Mouse (Mus musculus): ENCODE data around the gene Rapgef4.
A peak's percentile ranks its signal among the peaks of the same experiment; 100 is the strongest.

Gene Rapgef4

DNA sequence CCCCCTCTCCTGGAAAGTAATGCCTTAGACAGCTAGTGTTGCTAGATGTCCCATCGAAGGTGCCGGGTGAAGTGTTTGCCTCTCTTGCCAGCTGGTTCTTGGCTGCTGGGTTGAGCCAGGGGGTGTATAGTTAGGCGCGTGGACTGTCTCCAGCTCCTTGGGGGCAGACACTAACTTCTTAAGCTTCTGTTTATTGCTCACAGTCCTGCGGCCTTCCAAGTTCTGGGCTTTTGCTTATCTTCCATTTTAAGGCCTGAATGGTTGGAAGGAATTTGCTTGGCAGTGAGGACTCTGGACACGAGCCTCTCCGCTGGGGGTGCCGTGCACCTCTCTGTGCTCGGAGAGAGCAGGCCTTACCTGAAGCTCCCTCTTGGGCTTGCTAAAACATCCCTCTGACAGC is 249.5 kb downstream of the Rapgef4 start:
- DNase-seq (ENCODE audit: low read depth, low spot score) = no peak

DNA sequence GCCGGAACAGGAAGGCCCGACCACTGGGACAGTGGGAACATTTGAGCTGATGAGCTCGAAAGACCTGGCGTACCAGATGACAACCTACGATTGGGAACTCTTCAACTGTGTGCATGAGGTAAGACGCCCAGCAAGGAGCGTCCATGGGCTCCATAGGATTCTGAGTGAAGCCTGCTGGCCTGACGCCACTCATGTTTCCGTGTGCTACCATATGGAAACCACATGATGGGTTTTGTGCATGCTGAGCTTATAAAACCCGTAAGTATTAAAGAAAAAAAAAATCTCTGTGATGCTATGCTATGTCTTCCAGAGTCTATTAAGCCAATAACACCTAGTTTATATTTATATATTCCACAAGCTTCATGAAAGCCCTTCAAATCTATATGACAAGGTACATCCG is 253.0 kb downstream of the Rapgef4 start:
- DNase-seq (ENCODE audit: low read depth, low spot score) = no peak

DNA sequence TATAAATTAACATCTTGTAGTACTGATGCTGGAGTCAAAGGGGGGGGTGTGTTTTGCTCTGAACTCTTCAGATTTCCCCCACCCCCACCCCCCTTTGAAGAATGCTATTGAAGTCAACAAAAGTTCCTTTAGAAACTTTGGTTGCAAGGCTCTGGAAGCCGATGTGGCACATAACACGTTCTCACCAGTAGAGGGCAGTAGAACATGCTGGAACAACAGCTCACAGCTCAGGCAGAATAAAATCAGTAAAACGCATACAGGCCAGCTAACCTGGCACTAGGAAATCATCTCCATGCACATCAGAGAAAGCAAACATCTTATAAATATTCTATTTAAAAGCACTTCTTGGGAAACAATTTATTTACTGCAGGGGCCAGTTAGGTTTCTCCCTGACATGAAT is 253.9 kb downstream of the Rapgef4 start:
- DNase-seq (ENCODE audit: low read depth, low spot score) = peak; percentile 74

DNA sequence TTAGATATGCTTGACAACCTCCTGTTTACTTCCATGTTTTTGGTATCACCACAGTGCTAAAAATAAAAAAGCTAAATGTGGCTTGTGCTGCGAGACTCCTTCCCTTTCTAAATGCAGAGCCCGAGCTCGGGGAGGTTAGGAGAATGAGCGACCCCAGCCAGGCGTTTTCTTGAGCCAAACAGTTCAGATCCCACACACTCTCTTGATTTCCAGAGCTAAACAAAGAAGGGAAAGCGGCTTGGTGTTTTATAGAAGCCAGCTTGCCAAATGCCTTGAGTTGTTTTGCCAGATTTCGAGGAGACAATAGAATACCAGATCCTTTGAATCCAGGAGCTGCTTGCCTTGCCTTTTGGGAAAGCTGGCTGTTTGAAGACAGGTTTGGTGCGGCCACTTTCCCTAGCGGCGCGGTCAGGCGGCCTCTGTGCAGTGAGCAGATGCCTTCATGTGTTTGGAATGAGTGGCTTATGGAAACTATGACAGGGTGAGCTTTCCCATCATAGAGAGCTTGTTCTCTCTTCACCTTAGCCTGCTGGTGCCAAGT is 254.4 kb downstream of the Rapgef4 start:
- no peak for DNase-seq (ENCODE audit: low read depth, low spot score)

DNA sequence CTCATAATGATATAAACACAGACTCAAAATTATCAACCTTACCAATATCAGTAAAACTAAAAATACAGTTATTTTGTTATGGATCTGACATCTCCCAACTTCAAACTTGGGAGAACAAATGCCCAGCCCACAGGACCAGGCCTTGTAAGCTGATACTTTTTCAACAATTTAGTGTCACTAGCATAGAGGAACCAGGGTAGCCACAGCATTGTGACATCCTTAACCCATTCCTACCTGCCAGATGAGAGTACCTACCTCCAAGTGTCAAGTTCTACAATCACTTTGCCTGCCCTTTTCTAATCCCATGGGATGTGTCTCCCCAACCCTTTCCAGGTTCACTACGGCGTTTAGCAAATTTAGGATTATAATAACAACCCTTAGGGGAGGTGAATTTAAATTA is 257.4 kb downstream of the Rapgef4 start:
- no peak for DNase-seq (ENCODE audit: low read depth, low spot score)

DNA sequence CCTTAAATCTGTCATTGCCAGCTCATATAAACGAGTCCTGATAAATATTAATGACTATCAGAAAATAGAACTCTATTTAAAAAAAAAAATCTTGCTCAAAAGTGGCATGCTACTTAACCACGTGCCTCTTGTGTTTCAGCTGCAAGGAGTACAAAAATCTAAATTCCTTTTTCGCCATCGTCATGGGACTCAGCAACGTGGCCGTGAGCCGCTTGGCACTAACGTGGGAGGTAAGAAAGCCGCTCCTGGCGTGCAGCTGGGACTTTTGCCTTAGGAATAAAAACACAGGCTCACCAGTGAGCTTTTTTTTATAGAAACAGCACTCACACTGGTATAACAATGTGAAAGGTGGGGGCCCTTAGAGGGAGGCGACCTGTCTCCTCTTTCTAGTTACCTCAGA is 257.9 kb downstream of the Rapgef4 start:
- no peak for DNase-seq (ENCODE audit: low read depth, low spot score)

DNA sequence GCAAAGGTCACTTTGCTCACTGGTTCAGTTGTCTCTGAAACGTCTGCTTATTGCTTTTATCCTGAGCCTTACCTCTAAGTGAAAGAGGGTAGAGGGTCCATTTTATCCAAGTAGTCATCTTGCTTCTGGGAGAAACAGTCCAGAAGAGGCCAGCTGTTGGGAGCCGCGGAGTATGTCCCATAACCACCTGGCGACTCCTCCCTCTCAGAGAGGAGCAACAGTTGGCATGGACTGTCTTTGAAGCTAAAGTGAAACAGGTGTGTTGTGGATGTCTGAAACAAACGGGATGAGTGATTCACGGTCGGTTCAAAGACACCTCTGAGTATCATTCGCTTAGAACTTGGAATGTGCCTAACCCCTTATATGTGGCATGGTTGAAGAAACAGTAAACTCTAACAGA is 258.4 kb downstream of the Rapgef4 start:
- no peak for DNase-seq (ENCODE audit: low read depth, low spot score)

DNA sequence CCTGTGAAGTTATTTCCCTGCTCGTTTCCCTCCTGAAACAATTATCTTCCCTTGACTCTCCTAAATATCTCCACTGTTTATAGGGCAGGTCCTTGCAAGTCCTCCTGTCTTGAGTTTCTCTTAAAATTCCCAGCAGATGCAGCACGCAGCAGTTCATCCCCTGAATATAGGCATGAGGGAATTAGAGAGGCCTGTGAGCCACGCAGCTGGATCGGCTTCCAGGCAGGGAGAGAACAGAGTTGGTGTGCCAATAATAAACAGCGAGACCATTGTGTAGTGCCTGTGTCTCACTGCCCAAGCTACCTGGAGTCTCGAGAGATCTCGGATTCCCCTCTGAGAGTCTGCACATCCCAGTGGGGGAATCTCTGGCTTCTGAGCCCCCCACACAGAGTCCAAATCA is 259.0 kb downstream of the Rapgef4 start:
- DNase-seq (ENCODE audit: low read depth, low spot score) = no peak

DNA sequence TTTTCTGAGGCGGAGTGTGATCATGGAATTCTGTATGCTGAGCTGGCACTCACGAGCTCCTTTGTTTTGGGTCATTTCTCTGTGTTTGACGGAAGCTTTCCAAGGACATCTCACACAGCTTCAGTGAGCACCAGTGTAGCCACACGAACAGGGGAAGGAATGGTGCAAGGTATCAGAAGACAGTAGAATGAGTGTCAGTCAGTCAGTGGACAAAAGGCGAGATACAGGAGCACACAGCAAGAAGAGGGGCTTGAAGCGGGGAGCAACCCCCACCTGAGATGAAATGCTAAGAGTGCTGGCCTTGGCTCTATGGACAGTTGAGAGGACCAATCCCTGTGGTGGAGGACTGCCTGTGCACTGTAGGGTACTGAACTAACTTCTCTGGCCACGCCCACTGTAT is 259.7 kb downstream of the Rapgef4 start:
- peak; percentile 28 for DNase-seq (ENCODE audit: low read depth, low spot score)

DNA sequence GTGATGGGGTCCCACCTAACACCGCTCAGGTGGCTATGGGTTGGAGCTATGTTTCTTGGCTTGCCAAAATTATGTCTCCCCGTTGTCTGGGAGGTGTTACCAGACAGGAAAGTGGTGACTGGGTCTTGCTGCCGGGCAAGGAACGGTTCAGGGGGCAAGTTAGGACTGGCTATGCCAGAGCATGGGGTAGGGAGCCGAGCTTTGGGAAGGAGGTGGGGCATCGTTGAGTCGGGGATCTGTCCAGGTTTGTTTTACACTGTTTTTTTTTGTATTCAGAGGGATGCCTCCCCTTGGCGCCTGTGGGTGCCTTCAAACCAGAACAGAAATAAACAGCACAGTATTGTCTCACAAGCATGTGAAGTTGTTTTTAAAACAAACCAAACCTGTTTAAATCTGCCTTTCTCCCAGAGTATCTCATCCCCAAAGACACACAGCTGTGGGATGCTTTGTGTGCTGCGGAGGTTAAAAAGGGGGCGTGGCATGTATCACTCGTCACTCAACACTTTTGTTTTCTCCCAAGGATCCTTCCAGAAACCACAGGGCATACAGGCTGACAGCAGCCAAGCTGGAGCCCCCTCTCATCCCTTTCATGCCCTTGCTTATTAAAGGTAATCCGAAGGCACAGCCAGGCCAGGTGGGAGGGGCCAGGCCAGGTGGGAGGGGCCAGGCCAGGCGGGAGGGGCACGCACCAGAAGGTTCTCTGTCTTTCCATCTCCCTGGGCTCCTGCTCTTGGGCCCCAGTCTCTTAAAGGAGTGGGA is 260.9 kb downstream of the Rapgef4 start:
- peak; percentile 33 for DNase-seq (ENCODE audit: low read depth, low spot score)

DNA sequence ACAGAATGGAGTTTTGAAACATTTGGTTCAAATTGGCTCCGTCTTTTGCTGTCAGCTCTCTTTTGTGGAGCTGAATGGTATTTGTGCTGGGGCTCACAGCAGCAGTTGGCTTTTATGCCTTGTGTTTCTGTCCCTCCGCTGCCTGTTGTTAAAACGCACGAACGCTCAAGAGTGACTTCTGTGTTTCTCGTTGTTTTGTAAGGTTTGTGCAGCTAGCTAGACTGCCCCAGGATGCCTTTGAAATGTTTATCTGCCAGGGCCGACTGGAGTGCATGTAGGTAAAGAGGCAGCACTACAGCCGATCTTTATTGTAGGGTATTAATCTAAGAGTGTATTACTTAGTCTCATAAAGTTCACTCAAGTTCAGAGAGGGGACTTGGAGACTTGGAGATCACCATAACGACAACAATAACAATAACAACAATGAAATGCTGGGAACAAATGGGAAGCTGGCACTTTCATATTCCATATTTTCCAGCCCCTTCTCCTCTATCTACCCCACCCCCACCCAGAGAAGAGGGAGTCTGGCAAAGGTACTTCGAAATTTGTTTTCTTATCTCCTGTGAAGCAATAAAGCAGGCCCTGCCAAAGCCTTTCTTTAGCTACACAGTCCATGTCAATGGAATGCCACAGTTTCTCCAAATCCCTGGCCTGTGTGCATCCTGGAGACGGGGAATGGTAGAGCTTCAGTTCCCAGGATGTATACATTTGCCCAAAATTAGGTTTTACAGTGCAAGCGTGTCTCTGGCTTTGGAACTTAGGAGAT is 262.1 kb downstream of the Rapgef4 start:
- DNase-seq (ENCODE audit: low read depth, low spot score) = no peak

DNA sequence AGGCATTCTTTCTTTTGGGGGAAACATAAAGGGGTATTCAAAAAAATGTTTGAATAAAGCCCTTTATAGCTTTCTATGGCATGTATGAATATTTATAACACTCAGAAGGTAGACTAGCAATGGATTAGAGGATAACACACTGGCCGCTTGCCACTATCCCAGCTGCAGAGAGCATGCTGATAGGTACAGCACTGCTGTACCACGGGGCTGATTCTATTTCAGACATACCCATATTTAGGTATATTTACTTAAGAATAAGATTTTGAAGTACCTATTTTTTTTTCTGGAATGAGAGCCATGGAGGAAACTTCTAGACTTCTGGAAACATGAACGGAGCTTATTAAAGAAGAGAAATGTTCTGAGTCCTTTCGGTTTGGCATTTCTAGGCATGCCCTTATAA is 264.6 kb downstream of the Rapgef4 start:
- no peak for DNase-seq (ENCODE audit: low read depth, low spot score)

DNA sequence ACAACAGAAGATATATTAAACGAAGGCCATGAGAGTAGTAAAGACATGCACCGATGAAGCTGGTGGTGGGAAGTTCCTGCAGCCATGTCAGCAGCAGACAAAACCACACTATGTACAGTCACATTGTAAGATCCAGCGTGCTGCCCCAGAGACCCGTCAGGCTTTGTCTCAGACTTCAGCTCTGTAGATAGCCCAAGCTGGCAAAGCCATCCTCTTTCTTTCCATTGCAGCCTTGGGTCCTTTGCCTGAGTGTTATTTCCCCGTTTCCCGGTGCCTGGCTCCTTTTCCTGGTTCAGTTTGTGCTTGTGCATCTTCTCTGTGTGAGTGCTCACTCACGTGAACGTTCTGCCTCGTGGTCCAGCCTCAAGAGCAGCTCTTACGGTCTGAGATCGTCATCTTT is 265.3 kb downstream of the Rapgef4 start:
- DNase-seq (ENCODE audit: low read depth, low spot score) = no peak

DNA sequence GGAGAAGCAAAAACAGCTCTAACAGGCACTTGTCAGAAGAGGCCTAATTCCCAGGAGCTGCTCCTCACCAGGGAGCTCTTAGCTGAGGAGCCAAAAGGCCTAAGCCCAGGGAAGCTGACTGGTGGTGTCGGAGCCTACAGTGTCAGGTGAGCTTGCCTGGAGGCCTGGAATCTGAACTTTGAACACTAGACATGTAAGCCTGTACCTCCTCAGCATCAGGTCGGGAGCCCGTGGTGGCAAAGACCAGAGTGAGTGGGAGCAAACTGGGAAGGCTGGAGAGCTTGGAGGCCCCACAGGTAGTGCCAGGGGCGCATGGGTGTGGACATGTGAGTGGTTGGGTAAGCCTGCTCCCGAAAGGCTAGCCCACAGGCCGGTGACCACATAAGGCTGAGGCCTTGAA is 266.8 kb downstream of the Rapgef4 start:
- no peak for DNase-seq (ENCODE audit: low read depth, low spot score)

DNA sequence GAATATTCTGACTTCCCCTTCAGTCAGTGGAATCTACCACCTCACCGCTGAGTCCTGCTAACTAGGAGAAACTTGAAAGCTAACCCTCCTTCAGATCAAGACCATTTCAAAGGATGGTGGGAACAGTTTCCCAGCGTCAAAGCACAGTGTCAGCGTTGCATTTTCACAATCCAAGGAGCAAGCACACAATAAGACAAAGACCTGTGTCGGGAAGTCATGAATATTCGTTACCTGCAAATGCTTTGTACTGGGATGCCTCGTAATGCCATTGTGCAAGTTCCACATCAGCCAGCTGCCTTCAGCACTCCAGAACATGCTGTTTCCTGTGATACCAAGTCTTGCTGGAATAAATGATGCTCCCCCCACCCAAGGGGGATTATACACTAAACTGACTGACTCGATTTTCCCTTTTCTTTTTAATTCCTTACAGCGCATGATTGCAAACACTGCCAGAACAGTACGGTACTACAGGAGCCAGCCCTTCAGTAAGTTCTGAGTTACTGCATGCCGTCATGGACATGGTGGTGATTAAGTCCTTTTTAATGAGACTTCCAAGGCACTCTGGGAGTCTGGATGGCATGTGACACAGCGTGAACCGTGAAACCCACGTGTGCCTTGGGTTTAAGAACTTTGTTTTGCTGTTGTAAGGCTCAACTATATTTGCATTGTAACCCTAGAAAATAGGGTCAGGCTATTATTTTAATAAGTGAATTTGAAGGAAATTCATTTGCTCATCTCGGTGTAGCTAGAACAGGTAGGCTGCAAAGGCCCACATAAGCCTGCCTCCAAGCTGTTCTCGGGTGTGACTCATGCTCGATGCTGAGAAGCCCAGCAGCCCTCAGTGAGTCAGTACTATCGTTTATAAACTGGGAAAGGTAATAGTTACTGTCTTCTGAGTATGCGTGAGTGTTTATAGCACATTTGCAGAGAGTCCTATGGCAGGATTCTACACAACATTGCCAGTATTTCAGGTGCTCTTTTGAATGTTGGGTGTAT is 271.8 kb downstream of the Rapgef4 start:
- DNase-seq (ENCODE audit: low read depth, low spot score) = peak; percentile 50

DNA sequence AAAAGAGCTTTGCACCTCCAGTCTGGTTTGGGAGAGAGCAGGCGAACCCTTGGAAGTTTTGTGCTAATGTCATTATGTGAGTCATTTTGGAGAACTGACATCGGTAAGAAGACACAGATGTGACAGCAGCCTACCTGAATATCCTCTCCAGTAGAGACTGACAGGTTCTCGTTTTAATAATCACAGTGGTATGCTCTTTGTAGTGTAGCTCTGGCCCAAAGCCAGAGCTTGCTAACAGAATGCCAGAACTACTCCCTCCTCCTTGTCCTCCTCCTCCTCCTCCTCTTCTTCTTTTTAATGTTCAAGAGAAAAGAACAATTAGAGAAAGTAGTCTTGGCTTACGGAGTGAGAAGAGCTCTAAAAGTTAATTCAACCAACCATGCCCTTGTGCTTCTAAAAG is 272.8 kb downstream of the Rapgef4 start:
- DNase-seq (ENCODE audit: low read depth, low spot score) = no peak

DNA sequence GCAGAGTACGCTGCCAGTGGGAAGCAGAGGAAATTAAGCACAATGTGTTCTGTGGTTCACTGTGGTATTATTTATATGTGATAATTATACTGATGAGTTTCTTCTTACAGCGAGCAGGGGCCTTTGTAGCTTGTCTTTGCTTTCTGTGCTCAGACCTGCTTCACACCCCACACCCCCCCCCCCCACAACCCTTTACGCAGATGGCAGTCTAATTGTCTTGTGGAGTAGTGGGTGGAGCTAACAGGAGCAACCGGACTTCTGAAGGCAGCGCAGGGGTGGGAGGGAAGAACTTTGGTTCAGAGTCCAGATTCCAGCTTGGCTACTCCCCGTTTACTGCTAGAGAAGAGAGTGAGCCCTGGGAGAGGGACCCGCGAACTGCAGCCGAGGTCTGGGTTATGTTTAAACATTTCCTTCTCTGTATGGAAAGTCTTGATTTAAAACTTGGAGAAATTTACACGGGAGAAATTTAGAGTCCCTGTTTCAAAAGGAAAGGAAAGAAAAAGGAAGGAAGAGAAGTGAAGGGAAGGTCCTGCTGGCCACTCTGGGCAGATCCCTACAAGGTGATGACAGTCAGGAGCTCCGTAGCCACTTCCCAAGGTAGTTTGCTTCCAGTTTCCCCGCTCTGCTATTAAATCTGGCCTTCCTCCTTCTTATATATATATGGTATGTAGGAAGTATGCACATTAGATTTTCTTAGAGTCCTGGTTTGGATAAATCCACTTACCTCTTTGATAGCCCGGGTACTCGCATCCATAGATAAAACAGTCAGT is 274.0 kb downstream of the Rapgef4 start:
- DNase-seq (ENCODE audit: low read depth, low spot score) = peak; percentile 65

DNA sequence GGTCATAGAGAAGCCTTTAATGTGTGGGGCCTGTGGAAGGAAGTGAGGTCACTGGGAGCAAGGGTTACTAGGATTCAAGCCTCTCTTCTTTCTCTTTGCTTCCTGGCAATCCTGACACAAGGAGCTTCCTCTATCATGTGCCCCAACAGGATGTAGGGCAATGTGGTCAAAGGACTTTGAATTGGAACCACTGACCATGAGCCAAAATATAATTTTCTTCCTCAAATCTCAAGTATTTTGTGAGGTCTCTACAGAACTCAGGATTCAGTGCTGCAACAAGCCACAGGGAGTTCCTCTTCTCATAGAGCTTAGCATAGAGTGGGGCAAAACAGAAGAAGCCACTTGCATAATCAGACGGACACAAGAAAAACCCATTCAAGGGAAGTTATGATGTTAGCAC is 279.7 kb downstream of the Rapgef4 start:
- DNase-seq (ENCODE audit: low read depth, low spot score) = no peak

DNA sequence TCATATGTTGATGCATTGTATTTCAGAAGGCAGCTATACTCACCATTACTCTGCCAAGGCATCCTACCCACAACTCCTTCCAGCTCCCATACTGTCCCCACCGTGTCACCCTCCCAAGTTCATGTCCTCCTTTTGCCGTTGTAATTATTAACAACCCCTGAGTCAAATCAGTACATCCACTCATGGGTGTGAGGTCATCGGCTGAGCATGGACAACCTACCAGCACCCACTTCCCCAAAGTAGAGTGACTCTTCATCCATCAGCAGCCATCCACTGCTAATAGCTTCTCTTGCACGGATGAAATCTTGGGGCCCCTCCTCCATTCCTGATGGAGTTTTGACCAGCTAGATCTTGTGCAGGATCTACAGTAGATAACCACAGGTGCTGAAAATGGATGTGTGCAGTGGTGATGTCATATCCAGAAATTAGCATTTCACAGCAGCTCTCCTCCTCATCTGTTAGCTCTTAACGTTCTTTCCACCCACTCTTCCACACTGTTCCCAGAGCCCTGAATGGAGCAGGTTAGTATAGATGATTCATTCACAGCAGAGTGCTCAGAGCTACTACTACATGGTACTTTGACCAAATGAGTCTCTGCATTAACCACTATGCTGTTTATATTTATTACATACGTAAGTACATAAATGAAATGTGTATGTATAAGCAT is 281.9 kb downstream of the Rapgef4 start:
- no peak for DNase-seq (ENCODE audit: low read depth, low spot score)

DNA sequence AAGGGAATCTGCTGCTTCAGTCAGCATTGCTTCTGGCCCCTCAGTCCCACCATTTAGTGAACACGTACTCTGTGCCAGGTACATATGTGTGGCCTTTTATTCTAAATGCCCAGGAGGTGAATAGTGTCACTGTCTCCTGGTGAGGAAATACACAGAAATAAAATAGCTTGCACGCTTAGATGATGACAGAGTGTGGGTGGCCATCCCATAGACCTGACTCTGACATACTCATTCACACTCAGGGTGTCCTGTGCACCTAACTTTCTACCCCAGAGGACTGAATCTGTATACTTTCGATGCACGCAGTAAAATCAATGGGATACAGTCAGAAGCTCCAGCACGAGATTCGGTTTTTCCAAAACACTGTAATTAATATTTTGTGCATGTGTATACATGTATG is 286.4 kb downstream of the Rapgef4 start:
- DNase-seq (ENCODE audit: low read depth, low spot score) = no peak
